Mouse (Mus musculus): ENCODE data around the gene Pdcd2l. TPM values are rescaled to one million over a fixed set of nuclear protein-coding genes. Genes with fewer than 3 reads are reported as not detected.
"Not testable (repeated sequence)": the region's sequence is repeated elsewhere in the genome, so short reads cannot be mapped to it uniquely, and the experiment has no call there.

Pdcd2l gene
- polyA plus RNA-seq, 1 experiment = 15.2 TPM

GRCm38 (mm10) chr7:34213281-34213680, 16.8 kb upstream of the Pdcd2l start:
- Histone ChIP-seq H3K36me3 (ENCODE audit: control insufficient read depth, insufficient read depth, low read length) (peaks cover 72% of the 10 kb centered on the region), H3K27me3 (ENCODE audit: control insufficient read depth, insufficient read depth, low read length) (no peaks in the 10 kb centered on the region), H3K4me1 (ENCODE audit: control insufficient read depth, insufficient read depth, insufficient read length, low read length) (peaks cover 37% of the 10 kb centered on the region), H3K4me3 (ENCODE audit: low read depth, low read length) (no peak overlapping the region), H3K27ac (ENCODE audit: insufficient read depth, low read depth, low read length) (peak overlapping the region; percentile 65; the same call in 1 of the 2 replicates)
- 49% methylated on average over 7 of the region's 7 CpGs for WGBS
- no peak for TF ChIP-seq POLR2A (IDR thresholded peaks at IDR 0.05; ENCODE audit: low read depth, low read length)
- TF ChIP-seq CTCF (IDR thresholded peaks at IDR 0.05; ENCODE audit: extremely low read depth, insufficient read length, insufficient replicate concordance, low read depth, low read length) = no peak

- TF ChIP-seq CTCF (IDR thresholded peaks at IDR 0.05; ENCODE audit: extremely low read depth, insufficient read length, insufficient replicate concordance, low read depth, low read length) = peak; percentile 14; the same call in 1 of the 2 replicates
- TF ChIP-seq POLR2A (IDR thresholded peaks at IDR 0.05; ENCODE audit: low read depth, low read length) = no peak
- Histone ChIP-seq H3K36me3 (ENCODE audit: control insufficient read depth, insufficient read depth, low read length) (peaks cover 88% of the 10 kb centered on the region), H3K4me3 (ENCODE audit: low read depth, low read length) (no peak overlapping the region), H3K27me3 (ENCODE audit: control insufficient read depth, insufficient read depth, low read length) (no peaks in the 10 kb centered on the region), H3K27ac (ENCODE audit: insufficient read depth, low read depth, low read length) (no peak overlapping the region), H3K4me1 (ENCODE audit: control insufficient read depth, insufficient read depth, insufficient read length, low read length) (peaks cover 4% of the 10 kb centered on the region; the same call in 1 of the 2 replicates)
- 90% methylated on average over 9 of the region's 9 CpGs for WGBS
These were observed 11.7 kb upstream of the Pdcd2l start for GRCm38 (mm10) chr7:34208027-34208745.

GRCm38 (mm10) chr7:34206331-34206730, 9.9 kb upstream of the Pdcd2l start:
- Histone ChIP-seq H3K4me3 (ENCODE audit: low read depth, low read length) (no peak overlapping the region), H3K27me3 (ENCODE audit: control insufficient read depth, insufficient read depth, low read length) (no peaks in the 10 kb centered on the region), H3K27ac (ENCODE audit: insufficient read depth, low read depth, low read length) (no peak overlapping the region), H3K4me1 (ENCODE audit: control insufficient read depth, insufficient read depth, insufficient read length, low read length) (no peaks in the 10 kb centered on the region), H3K36me3 (ENCODE audit: control insufficient read depth, insufficient read depth, low read length) (peaks cover 81% of the 10 kb centered on the region)
- WGBS = 92% methylated on average over 6 of the region's 6 CpGs
- TF ChIP-seq POLR2A (IDR thresholded peaks at IDR 0.05; ENCODE audit: low read depth, low read length) = no peak
- no peak for TF ChIP-seq CTCF (IDR thresholded peaks at IDR 0.05; ENCODE audit: extremely low read depth, insufficient read length, insufficient replicate concordance, low read depth, low read length)

- not testable (repeated sequence) for H3K27me3 ChIP-seq (ENCODE audit: control insufficient read depth, insufficient read depth, low read length); H3K4me1 ChIP-seq (ENCODE audit: control insufficient read depth, insufficient read depth, insufficient read length, low read length); H3K27ac ChIP-seq (ENCODE audit: insufficient read depth, low read depth, low read length); H3K4me3 ChIP-seq (ENCODE audit: low read depth, low read length)
- 92% methylated on average over 10 of the region's 10 CpGs for WGBS
- peaks cover 53% of the 10 kb centered on the region for H3K36me3 ChIP-seq (ENCODE audit: control insufficient read depth, insufficient read depth, low read length)
These were observed 5.7 kb upstream of the Pdcd2l start for GRCm38 (mm10) chr7:34202147-34202546.

GRCm38 (mm10) chr7:34200829-34201228, 4.4 kb upstream of the Pdcd2l start:
- no peak overlapping the region for H3K4me3 ChIP-seq (ENCODE audit: low read depth, low read length)
- no peak overlapping the region for H3K27ac ChIP-seq (ENCODE audit: insufficient read depth, low read depth, low read length)
- 89% methylated on average over 2 of the region's 2 CpGs for WGBS
- H3K4me1 ChIP-seq (ENCODE audit: control insufficient read depth, insufficient read depth, insufficient read length, low read length) = no peaks in the 10 kb centered on the region
- no peaks in the 10 kb centered on the region for H3K27me3 ChIP-seq (ENCODE audit: control insufficient read depth, insufficient read depth, low read length)
- H3K36me3 ChIP-seq (ENCODE audit: control insufficient read depth, insufficient read depth, low read length) = peaks cover 40% of the 10 kb centered on the region
- TF ChIP-seq CTCF (IDR thresholded peaks at IDR 0.05; ENCODE audit: extremely low read depth, insufficient read length, insufficient replicate concordance, low read depth, low read length) (no peak), POLR2A (IDR thresholded peaks at IDR 0.05; ENCODE audit: low read depth, low read length) (no peak)

- 63% methylated on average over 3 of the region's 3 CpGs for WGBS
- H3K4me1 ChIP-seq (ENCODE audit: control insufficient read depth, insufficient read depth, insufficient read length, low read length) = no peaks in the 10 kb centered on the region
- no peak for TF ChIP-seq CTCF (IDR thresholded peaks at IDR 0.05; ENCODE audit: extremely low read depth, insufficient read length, insufficient replicate concordance, low read depth, low read length)
- no peak for TF ChIP-seq POLR2A (IDR thresholded peaks at IDR 0.05; ENCODE audit: low read depth, low read length)
These were observed 1.9 kb upstream of the Pdcd2l start for GRCm38 (mm10) chr7:34198346-34198745.

GRCm38 (mm10) chr7:34195632-34196031, 829 bp downstream of the Pdcd2l start:
- peak overlapping the region; percentile 91 for H3K4me3 ChIP-seq (ENCODE audit: low read depth, low read length)
- TF ChIP-seq POLR2A (IDR thresholded peaks at IDR 0.05; ENCODE audit: low read depth, low read length) = no peak
- TF ChIP-seq CTCF (IDR thresholded peaks at IDR 0.05; ENCODE audit: extremely low read depth, insufficient read length, insufficient replicate concordance, low read depth, low read length) = no peak
- 37% methylated on average over 3 of the region's 3 CpGs for WGBS
- no peaks in the 10 kb centered on the region for H3K4me1 ChIP-seq (ENCODE audit: control insufficient read depth, insufficient read depth, insufficient read length, low read length)
- H3K36me3 ChIP-seq (ENCODE audit: control insufficient read depth, insufficient read depth, low read length) = peaks cover 10% of the 10 kb centered on the region
- no peaks in the 10 kb centered on the region for H3K27me3 ChIP-seq (ENCODE audit: control insufficient read depth, insufficient read depth, low read length)
- no peak overlapping the region for H3K27ac ChIP-seq (ENCODE audit: insufficient read depth, low read depth, low read length)

More at GRCm38 (mm10) chr7:34198346-34198745, 1.9 kb upstream of the Pdcd2l start:
- no peak overlapping the region for H3K4me3 ChIP-seq (ENCODE audit: low read depth, low read length)
- H3K36me3 ChIP-seq (ENCODE audit: control insufficient read depth, insufficient read depth, low read length) = peaks cover 18% of the 10 kb centered on the region
- no peaks in the 10 kb centered on the region for H3K27me3 ChIP-seq (ENCODE audit: control insufficient read depth, insufficient read depth, low read length)
- H3K27ac ChIP-seq (ENCODE audit: insufficient read depth, low read depth, low read length) = no peak overlapping the region
